Mouse (Mus musculus) bone marrow, adult 2 months (tissue): ENCODE data around the gene Lamb1.

Experiments
- CTCF ChIP-seq: fragments of 200-500 bp; IDR thresholded peaks from 2 replicates; pipeline ENCODE4 v1.5.1; 2011; ENCODE audit warnings: low read length, control low read depth; ENCODE audit not compliant: control insufficient read depth, insufficient read depth
- POLR2A ChIP-seq: fragments of 200-500 bp; IDR thresholded peaks from 2 replicates; pipeline ENCODE4 v1.6.1; 2011; ENCODE audit warnings: low read depth, mild to moderate bottlenecking, control low read depth, low read length, borderline replicate concordance; ENCODE audit not compliant: control insufficient read depth

- no peak for TF ChIP-seq CTCF
- no peak for TF ChIP-seq POLR2A
These were observed 30.0 kb upstream of the Lamb1 start for GRCm38 (mm10) chr12:31235018-31235417.
